Mouse (Mus musculus): Measurements from ENCODE around the gene Fam186a. TPM values are rescaled to one million over a fixed set of nuclear protein-coding genes. Genes with fewer than 3 reads are reported as not detected.
"Not testable (repeated sequence)": the region's sequence is repeated elsewhere in the genome, so short reads cannot be mapped to it uniquely, and the experiment has no call there.

The Fam186a gene
- polyA plus RNA-seq, 1 experiment from 2014 or later, result 0.11 TPM

DNA sequence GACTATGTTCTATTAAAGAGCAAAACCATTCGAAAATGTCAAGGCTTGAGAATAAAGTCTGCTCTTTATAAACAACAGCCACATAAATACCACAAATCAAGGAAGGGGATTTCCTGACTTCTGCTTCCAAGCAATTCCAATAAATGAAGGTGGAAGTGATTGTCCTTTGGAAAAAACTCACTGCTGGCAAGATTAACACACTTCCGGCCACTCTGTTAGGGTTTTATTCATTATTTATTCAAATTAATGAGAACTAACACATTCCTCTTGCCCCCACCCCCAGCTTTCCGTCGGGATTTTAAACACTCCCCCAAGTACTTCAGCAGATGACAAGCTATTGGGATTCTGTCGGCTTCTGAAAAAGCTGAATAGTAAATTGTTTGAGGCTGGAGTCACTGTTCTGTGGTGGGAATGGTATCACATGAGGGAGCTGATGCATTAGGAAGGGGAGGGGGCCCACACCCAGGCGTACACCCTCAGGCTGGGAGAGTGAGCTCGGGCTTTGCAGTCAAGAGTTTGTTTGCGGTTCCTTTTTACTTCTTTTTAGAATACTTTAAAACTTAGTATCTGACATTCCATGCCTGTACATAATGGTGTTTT lies 77.5 kb downstream of the Fam186a start:
- Histone ChIP-seq H3K9me3 (ENCODE audit: control insufficient read depth, low read length) (no peaks in the 10 kb centered on the region), H3K4me3 (replicated peaks; ENCODE audit: low read length) (no peak overlapping the region), H3K27ac (no peak overlapping the region), H3K27me3 (ENCODE audit: control insufficient read depth, insufficient read depth, low read length) (no peaks in the 10 kb centered on the region), H3K9ac (no peak overlapping the region), H3K36me3 (replicated peaks; ENCODE audit: control insufficient read depth, insufficient read depth) (no peaks in the 10 kb centered on the region), H3K4me2 (replicated peaks) (no peak overlapping the region), H3K4me1 (replicated peaks; ENCODE audit: control insufficient read depth, insufficient read depth, low read length) (0 out of 2 replicates have a peak, but pooled peaks cover 2% of the 10 kb centered on the region)
- 43% methylated on average over 8 of the region's 8 CpGs for WGBS
- DNase-seq (ENCODE audit: low spot score) (no peak), ATAC-seq (ENCODE audit: low FRiP score) (no peak)

GRCm38 (mm10) chr15:99887130-99887529 lies 79.7 kb downstream of the Fam186a start:
- WGBS, result 97% methylated on average over 2 of the region's 2 CpGs
- H3K4me2 ChIP-seq (replicated peaks); ATAC-seq (ENCODE audit: low FRiP score); H3K27ac ChIP-seq; H3K36me3 ChIP-seq (replicated peaks; ENCODE audit: control insufficient read depth, insufficient read depth); H3K4me3 ChIP-seq (replicated peaks; ENCODE audit: low read length); DNase-seq (ENCODE audit: low spot score); H3K4me1 ChIP-seq (replicated peaks; ENCODE audit: control insufficient read depth, insufficient read depth, low read length); H3K9ac ChIP-seq; H3K27me3 ChIP-seq (ENCODE audit: control insufficient read depth, insufficient read depth, low read length); H3K9me3 ChIP-seq (ENCODE audit: control insufficient read depth, low read length): not testable (repeated sequence)

GRCm38 (mm10) chr15:99884038-99884437 lies 82.8 kb downstream of the Fam186a start:
- no peaks in the 10 kb centered on the region for H3K27me3 ChIP-seq (ENCODE audit: control insufficient read depth, insufficient read depth, low read length)
- no peak overlapping the region for H3K4me3 ChIP-seq (replicated peaks; ENCODE audit: low read length)
- H3K9ac ChIP-seq, result no peak overlapping the region
- no peak overlapping the region for H3K4me2 ChIP-seq (replicated peaks)
- no peak for DNase-seq (ENCODE audit: low spot score)
- ATAC-seq (ENCODE audit: low FRiP score), result no peak
- no peaks in the 10 kb centered on the region for H3K36me3 ChIP-seq (replicated peaks; ENCODE audit: control insufficient read depth, insufficient read depth)
- 90% methylated on average over 12 of the region's 12 CpGs for WGBS
- H3K4me1 ChIP-seq (replicated peaks; ENCODE audit: control insufficient read depth, insufficient read depth, low read length), result no peaks in the 10 kb centered on the region
- no peak overlapping the region for H3K27ac ChIP-seq
- H3K9me3 ChIP-seq (ENCODE audit: control insufficient read depth, low read length), result no peaks in the 10 kb centered on the region

- Histone ChIP-seq H3K9ac (no peak overlapping the region), H3K27ac (no peak overlapping the region), H3K27me3 (ENCODE audit: control insufficient read depth, insufficient read depth, low read length) (no peaks in the 10 kb centered on the region), H3K4me3 (replicated peaks; ENCODE audit: low read length) (no peak overlapping the region), H3K4me1 (replicated peaks; ENCODE audit: control insufficient read depth, insufficient read depth, low read length) (0 out of 2 replicates have a peak, but pooled peaks cover 8% of the 10 kb centered on the region), H3K36me3 (replicated peaks; ENCODE audit: control insufficient read depth, insufficient read depth) (no peaks in the 10 kb centered on the region), H3K9me3 (ENCODE audit: control insufficient read depth, low read length) (no peaks in the 10 kb centered on the region), H3K4me2 (replicated peaks) (no peak overlapping the region)
- ATAC-seq (ENCODE audit: low FRiP score) (no peak), DNase-seq (ENCODE audit: low spot score) (no peak)
- 88% methylated on average over 5 of the region's 5 CpGs for WGBS
Measured at GRCm38 (mm10) chr15:99878541-99878940, 88.3 kb downstream of the Fam186a start.

- Histone ChIP-seq H3K4me3 (replicated peaks; ENCODE audit: low read length) (peak within 1 kb of the TSS; percentile 59), H3K4me2 (replicated peaks) (peak within 1 kb of the TSS; percentile 78), H3K9me3 (ENCODE audit: control insufficient read depth, low read length) (no peaks in the 10 kb centered on the region), H3K4me1 (replicated peaks; ENCODE audit: control insufficient read depth, insufficient read depth, low read length) (0 out of 2 replicates have a peak, but pooled peaks cover 8% of the 10 kb centered on the region), H3K36me3 (replicated peaks; ENCODE audit: control insufficient read depth, insufficient read depth) (no peaks in the 10 kb centered on the region), H3K9ac (peak within 1 kb of the TSS; percentile 67), H3K27ac (no peak within 1 kb of the TSS), H3K27me3 (ENCODE audit: control insufficient read depth, insufficient read depth, low read length) (no peaks in the 10 kb centered on the region)
- peak; percentile 95 for ATAC-seq (ENCODE audit: low FRiP score)
- peak; percentile 85 for DNase-seq (ENCODE audit: low spot score)
- WGBS, result under 1% methylated on average over 29 of the region's 38 CpGs
Measured at GRCm38 (mm10) chr15:99875334-99875869, 91.5 kb downstream of the Fam186a start, which contains the start of gene Lima1. Lima1 (minus strand) TSS chr15:99875456.

DNA sequence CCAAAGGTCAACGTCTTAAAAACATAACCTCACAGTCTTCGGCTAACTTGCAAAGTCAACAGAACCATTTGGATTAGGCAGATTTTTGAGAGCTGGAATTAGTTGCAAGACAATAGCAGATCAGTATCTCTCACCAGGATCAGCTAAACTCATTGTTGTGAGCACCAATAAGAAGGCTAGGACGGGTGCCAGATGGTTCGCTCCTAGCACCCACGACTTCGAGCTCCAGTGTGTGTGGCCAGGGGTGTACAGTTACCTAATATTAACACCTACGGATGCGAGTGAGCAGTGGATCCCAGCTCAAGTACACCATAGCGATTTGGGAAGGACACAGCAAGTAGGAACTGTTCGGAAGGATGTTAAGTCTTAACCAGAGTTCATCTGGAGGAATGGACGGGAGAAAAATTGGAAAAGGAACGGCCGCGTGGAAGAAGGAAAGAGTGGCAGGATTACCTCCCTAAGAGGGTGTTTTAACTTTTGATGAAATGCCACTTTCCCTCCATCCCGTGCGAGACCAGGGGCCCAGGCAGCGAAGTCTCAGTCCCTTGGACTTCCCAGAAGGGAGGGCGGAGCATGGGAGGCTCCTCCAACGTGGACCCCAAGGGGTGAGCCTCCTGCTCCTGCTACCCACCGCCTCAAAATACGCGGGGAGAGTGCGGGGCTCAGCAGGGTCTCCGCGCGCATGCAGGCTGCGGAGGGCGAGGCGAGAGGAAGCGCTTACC lies 92.1 kb downstream of the Fam186a start:
- peak overlapping the region; percentile 78 for H3K4me2 ChIP-seq (replicated peaks)
- ATAC-seq (ENCODE audit: low FRiP score) (no peak), DNase-seq (ENCODE audit: low spot score) (peak; percentile 31)
- 0 out of 2 replicates have a peak, but pooled peaks cover 8% of the 10 kb centered on the region for H3K4me1 ChIP-seq (replicated peaks; ENCODE audit: control insufficient read depth, insufficient read depth, low read length)
- peak overlapping the region; percentile 59 for H3K4me3 ChIP-seq (replicated peaks; ENCODE audit: low read length)
- H3K36me3 ChIP-seq (replicated peaks; ENCODE audit: control insufficient read depth, insufficient read depth), result no peaks in the 10 kb centered on the region
- H3K27me3 ChIP-seq (ENCODE audit: control insufficient read depth, insufficient read depth, low read length), result no peaks in the 10 kb centered on the region
- H3K9me3 ChIP-seq (ENCODE audit: control insufficient read depth, low read length), result no peaks in the 10 kb centered on the region
- H3K9ac ChIP-seq, result peak overlapping the region; percentile 67
- WGBS, result 6% methylated on average over 30 of the region's 30 CpGs
- no peak overlapping the region for H3K27ac ChIP-seq

GRCm38 (mm10) chr15:99872543-99872942 lies 94.3 kb downstream of the Fam186a start:
- no peaks in the 10 kb centered on the region for H3K36me3 ChIP-seq (replicated peaks; ENCODE audit: control insufficient read depth, insufficient read depth)
- ATAC-seq (ENCODE audit: low FRiP score), result no peak
- H3K9ac ChIP-seq, result no peak overlapping the region
- 69% methylated on average over 3 of the region's 3 CpGs for WGBS
- no peak overlapping the region for H3K4me3 ChIP-seq (replicated peaks; ENCODE audit: low read length)
- H3K4me1 ChIP-seq (replicated peaks; ENCODE audit: control insufficient read depth, insufficient read depth, low read length), result 0 out of 2 replicates have a peak, but pooled peaks cover 8% of the 10 kb centered on the region
- H3K9me3 ChIP-seq (ENCODE audit: control insufficient read depth, low read length), result no peaks in the 10 kb centered on the region
- no peak overlapping the region for H3K4me2 ChIP-seq (replicated peaks)
- no peak overlapping the region for H3K27ac ChIP-seq
- no peaks in the 10 kb centered on the region for H3K27me3 ChIP-seq (ENCODE audit: control insufficient read depth, insufficient read depth, low read length)
- DNase-seq (ENCODE audit: low spot score), result no peak

Other genes starting within 250 kb of the Fam186a start
- gene Gpd1, start 249.5 kb downstream of the Fam186a start, polyA plus RNA-seq (2014; fragmentation: Nextera tagmentation; extraction: Ambion mirVana), result 2.0 and 2.2 TPM in 2 replicates
- 182 and 202 TPM in 2 replicates for gene Cox14, start 241.4 kb downstream of the Fam186a start, polyA plus RNA-seq (2014; fragmentation: Nextera tagmentation; extraction: Ambion mirVana)
- gene Cers5, start 194.2 kb downstream of the Fam186a start, polyA plus RNA-seq (2014; fragmentation: Nextera tagmentation; extraction: Ambion mirVana), result 78.5 and 89.3 TPM in 2 replicates
- gene Lima1, start 91.6 kb downstream of the Fam186a start, polyA plus RNA-seq (2014; fragmentation: Nextera tagmentation; extraction: Ambion mirVana), result 11.2 and 14.5 TPM in 2 replicates
- 25.9 and 30.0 TPM in 2 replicates for gene Larp4, start 3.0 kb upstream of the Fam186a start, polyA plus RNA-seq (2014; fragmentation: Nextera tagmentation; extraction: Ambion mirVana)
- gene Dip2b, start 71.6 kb upstream of the Fam186a start, polyA plus RNA-seq (2014; fragmentation: Nextera tagmentation; extraction: Ambion mirVana), result 26.0 and 27.8 TPM in 2 replicates

All from hindbrain, embryonic 14.5 days (tissue).